Mouse (Mus musculus) thymus, adult 2 months (tissue): ENCODE results near the gene Gm11020. TPM values are rescaled to one million over a fixed set of nuclear protein-coding genes. Genes with fewer than 3 reads are reported as not detected.
"Not testable (repeated sequence)": the region's sequence is repeated elsewhere in the genome, so short reads cannot be mapped to it uniquely, and the experiment has no call there.

Experiments
- DNase-seq: peaks from one replicate; pipeline ENCODE4 v3.0.0; 2021
- H3K27ac ChIP-seq: fragments of 200-500 bp; 2 replicates; pipeline ENCODE4 v1.5.1; 2012; ENCODE audit warnings: low read length, control low read depth; ENCODE audit not compliant: control insufficient read depth, insufficient read depth
- H3K27me3 ChIP-seq: fragments of 200-500 bp; 2 replicates; pipeline ENCODE4 v1.6.1; 2012; ENCODE audit warnings: mild to moderate bottlenecking, low read length, moderate library complexity, mixed read lengths; ENCODE audit not compliant: control insufficient read depth, insufficient read depth
- H3K36me3 ChIP-seq: fragments of 200-500 bp; 2 replicates; pipeline ENCODE4 v1.6.1; 2012; ENCODE audit warnings: mild to moderate bottlenecking, low read length, moderate library complexity; ENCODE audit not compliant: control insufficient read depth, insufficient read depth
- H3K4me1 ChIP-seq: fragments of 200-500 bp; replicated peaks from 2 replicates; pipeline ENCODE4 v1.6.1; 2012; ENCODE audit warnings: low read length; ENCODE audit not compliant: control insufficient read depth, insufficient read depth
- H3K4me3 ChIP-seq: fragments of 200-500 bp; 2 replicates; pipeline ENCODE4 v1.5.1; 2012; ENCODE audit warnings: mild to moderate bottlenecking, low read length, control low read depth, moderate library complexity; ENCODE audit not compliant: control insufficient read depth, insufficient read depth
- CTCF ChIP-seq: fragments of 200-500 bp; IDR thresholded peaks from 2 replicates; pipeline ENCODE4 v1.5.1; 2012; ENCODE audit warnings: mild to moderate bottlenecking, control low read depth, low read length, moderate library complexity, borderline replicate concordance; ENCODE audit not compliant: control insufficient read depth, poor library complexity, insufficient read depth; ENCODE audit errors: extremely low read depth
- POLR2A ChIP-seq: fragments of 200-500 bp; IDR thresholded peaks from 2 replicates; pipeline ENCODE4 v1.6.1; 2012; ENCODE audit warnings: mild to moderate bottlenecking, low read length, control low read depth, moderate library complexity; ENCODE audit not compliant: control insufficient read depth, poor library complexity, insufficient read depth; ENCODE audit errors: extremely low read depth
- WGBS: fragments of 180-500 bp; shearing (Covaris S2); methylation state at CpG from one replicate; pipeline ENCODE4 v1.1.7; 2018; 5-methylcytosine and 5-hydroxymethylcytosine counted together
- polyA plus RNA-seq: library from polyadenylated mRNA; depleted of rRNA; stranded (reverse); fragments of >200 nt; gene quantifications from 2 replicates; pipeline ENCODE4 v1.2.3, GENCODE M21; 2012

Gene Gm11020
- polyA plus RNA-seq, 1 experiment, result not detected

DNA sequence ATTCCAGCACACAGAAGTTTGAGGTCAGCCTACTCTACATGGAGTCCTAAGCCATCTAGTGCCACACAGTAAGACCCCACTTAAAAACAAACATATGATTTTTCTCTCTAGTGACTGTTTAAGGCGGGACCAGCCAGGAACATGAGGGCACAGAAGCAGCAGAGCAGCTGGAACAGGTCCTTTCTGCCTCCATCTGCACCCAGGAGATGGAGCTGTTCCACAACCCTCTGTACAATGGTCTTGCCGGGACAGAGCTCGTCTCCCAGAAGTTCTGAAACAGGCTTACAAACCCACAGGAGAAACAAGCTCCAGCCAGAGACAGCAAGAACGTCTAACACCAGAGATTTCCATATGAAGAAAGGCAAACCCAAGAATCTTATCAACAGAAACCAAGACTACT is 8.1 kb upstream of the Gm11020 start:
- Histone ChIP-seq H3K4me1 (no peaks in the 10 kb centered on the region), H3K36me3 (no peaks in the 10 kb centered on the region), H3K4me3 (no peak overlapping the region), H3K27me3 (no peaks in the 10 kb centered on the region), H3K27ac (no peak overlapping the region)
- DNase-seq, result no peak
- WGBS, result 67% methylated on average over 4 of the region's 4 CpGs
- TF ChIP-seq POLR2A, result no peak
- no peak for TF ChIP-seq CTCF

- DNase-seq, H3K27ac ChIP-seq: not testable (repeated sequence)
Measured at GRCm38 (mm10) chr8:104321930-104322329, 563 bp downstream of the Gm11020 start, which contains the start of gene Cmtm2b. Cmtm2b (plus strand) TSS chr8:104322230.

DNA sequence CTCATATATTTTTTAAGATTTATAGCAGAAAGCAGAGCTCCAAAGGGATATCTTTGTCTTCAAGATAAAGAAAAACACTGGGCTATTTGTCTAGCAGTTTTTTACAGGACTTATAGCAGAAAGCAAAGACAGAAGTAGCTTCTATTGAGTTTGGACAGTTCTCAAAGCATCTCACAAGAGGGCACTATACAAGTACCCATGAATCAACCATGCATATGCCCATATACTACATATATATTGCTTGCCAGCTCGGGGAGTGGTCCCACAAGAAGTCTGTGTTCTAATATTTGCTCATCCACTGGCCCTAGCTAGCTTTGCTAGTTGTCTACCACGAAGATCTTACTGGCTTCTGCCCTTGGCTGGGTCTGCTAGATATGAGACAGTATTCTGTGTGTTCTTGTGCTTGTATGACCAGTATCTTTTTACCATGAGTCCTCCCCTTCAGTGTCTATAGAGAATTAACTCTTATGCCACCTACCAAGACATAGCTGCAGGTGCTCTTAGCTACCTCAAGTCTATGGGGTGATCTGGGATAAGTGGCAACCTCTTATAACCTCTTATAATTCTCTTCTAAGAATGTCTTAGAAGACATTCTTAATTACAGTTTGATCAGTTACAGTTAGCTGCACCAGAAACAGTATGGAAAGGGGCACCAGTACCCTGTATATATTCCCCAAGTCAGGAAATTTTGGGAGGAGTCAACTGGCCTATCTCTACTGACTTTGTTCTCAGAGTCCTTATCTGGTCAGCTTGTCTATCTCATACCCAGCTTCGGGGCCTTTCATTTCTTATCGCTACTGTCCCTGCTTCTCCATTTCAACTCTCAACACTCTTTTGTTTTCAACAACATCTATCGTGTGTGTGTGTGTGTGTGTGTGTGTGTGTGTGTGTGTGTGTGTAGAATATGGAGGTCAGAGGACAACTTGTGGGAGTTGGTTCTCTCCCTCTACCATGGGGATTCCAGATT is 11.6 kb downstream of the Gm11020 start:
- no peak overlapping the region for H3K27ac ChIP-seq
- no peak overlapping the region for H3K4me3 ChIP-seq
- no peaks in the 10 kb centered on the region for H3K4me1 ChIP-seq
- H3K27me3 ChIP-seq, result no peaks in the 10 kb centered on the region
- DNase-seq, result no peak
- no peaks in the 10 kb centered on the region for H3K36me3 ChIP-seq
- 86% methylated on average over 5 of the region's 5 CpGs for WGBS
- no peak for TF ChIP-seq CTCF
- no peak for TF ChIP-seq POLR2A

More at GRCm38 (mm10) chr8:104321930-104322329, 563 bp downstream of the Gm11020 start, which contains the start of gene Cmtm2b:
- H3K36me3 ChIP-seq, H3K4me1 ChIP-seq, H3K27me3 ChIP-seq, H3K4me3 ChIP-seq: not testable (repeated sequence)
- 92% methylated on average over 12 of the region's 12 CpGs for WGBS

GRCm38 (mm10) chr8:104333786-104334185 is 12.4 kb downstream of the Gm11020 start:
- Histone ChIP-seq H3K4me3 (no peak overlapping the region), H3K27me3 (no peaks in the 10 kb centered on the region), H3K4me1 (no peaks in the 10 kb centered on the region), H3K27ac (no peak overlapping the region), H3K36me3 (no peaks in the 10 kb centered on the region)
- WGBS, result 31% methylated on average over 5 of the region's 5 CpGs
- no peak for TF ChIP-seq CTCF
- TF ChIP-seq POLR2A, result no peak
- DNase-seq, result no peak

GRCm38 (mm10) chr8:104334196-104334595 is 12.8 kb downstream of the Gm11020 start:
- no peaks in the 10 kb centered on the region for H3K36me3 ChIP-seq
- no peak for DNase-seq
- TF ChIP-seq POLR2A, result no peak
- TF ChIP-seq CTCF, result no peak
- 95% methylated on average over 1 of the region's 1 CpGs for WGBS
- no peak overlapping the region for H3K4me3 ChIP-seq
- H3K4me1 ChIP-seq, result no peaks in the 10 kb centered on the region
- H3K27me3 ChIP-seq, result no peaks in the 10 kb centered on the region
- no peak overlapping the region for H3K27ac ChIP-seq

DNA sequence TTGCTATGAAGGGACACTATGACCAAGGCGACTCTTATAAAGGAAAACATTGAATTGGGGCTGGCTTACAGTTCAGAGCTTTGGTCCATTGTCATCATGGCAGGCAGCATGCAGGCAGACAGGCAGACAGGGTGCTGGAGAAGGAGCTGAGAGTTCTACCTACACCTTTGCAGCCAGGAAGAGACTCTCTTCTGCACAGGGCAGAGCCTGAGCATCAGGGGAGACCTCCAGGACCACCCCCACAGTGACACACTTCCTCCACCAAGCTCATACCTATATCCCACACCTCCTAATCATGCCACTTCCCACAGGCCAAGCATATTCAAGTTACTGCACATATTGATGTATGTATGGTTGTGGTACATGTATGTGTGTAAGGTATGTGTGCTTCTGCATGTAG is 15.4 kb downstream of the Gm11020 start:
- TF ChIP-seq POLR2A, result no peak
- TF ChIP-seq CTCF, result no peak
- peaks cover 17% of the 10 kb centered on the region for H3K4me1 ChIP-seq
- 100% methylated on average over 1 of the region's 1 CpGs for WGBS
- no peak overlapping the region for H3K27ac ChIP-seq
- no peak overlapping the region for H3K4me3 ChIP-seq
- H3K36me3 ChIP-seq, result no peaks in the 10 kb centered on the region
- DNase-seq, result no peak
- no peaks in the 10 kb centered on the region for H3K27me3 ChIP-seq

GRCm38 (mm10) chr8:104337890-104338289 is 16.5 kb downstream of the Gm11020 start:
- Histone ChIP-seq H3K27me3 (no peaks in the 10 kb centered on the region), H3K4me1 (peaks cover 17% of the 10 kb centered on the region), H3K4me3 (no peak overlapping the region), H3K27ac (no peak overlapping the region), H3K36me3 (no peaks in the 10 kb centered on the region)
- 0 out of 2 replicates have a peak, but pooled peaks have one; percentile 16 for TF ChIP-seq CTCF
- TF ChIP-seq POLR2A, result no peak
- no peak for DNase-seq
- WGBS, result 57% methylated on average over 3 of the region's 3 CpGs
